Mouse (Mus musculus): ENCODE results near the gene Neurl4. TPM values are rescaled to one million over a fixed set of nuclear protein-coding genes. Genes with fewer than 3 reads are reported as not detected.

The Neurl4 gene
- polyA plus RNA-seq, 1 experiment from 2014 or later: 13.3 TPM

DNA sequence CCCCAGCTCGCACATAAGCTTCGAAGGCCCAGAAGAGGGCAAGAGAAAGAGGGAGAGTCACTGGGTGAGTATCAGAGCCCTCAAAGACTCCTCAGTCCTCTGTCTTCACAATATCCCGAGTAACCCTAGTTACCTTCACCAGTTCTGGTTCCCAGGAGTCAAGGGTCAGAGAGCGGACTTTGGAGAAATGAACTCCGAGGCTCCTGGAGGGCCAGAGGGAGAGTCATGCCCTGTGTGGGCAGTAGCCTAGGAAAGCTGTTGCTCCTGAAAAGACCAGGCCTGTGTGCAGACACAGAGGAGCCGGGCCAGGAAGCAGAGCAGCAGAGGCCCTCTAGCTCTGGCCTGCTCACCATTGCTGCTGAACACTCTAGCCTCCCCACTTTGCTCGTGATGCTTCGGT is 16.2 kb upstream of the Neurl4 start:
- H3K9ac ChIP-seq (ENCODE audit: low read length): no peak overlapping the region
- ATAC-seq (replicated peaks; ENCODE audit: low FRiP score, low TSS enrichment, low read depth) (no peak), DNase-seq (ENCODE audit: low spot score) (no peak)
- H3K36me3 ChIP-seq (ENCODE audit: control insufficient read depth, insufficient read depth, low read length): no peaks in the 10 kb centered on the region
- no peaks in the 10 kb centered on the region for H3K9me3 ChIP-seq (ENCODE audit: control insufficient read depth, low read length)
- no peak overlapping the region for H3K4me2 ChIP-seq (ENCODE audit: low read length)
- H3K27ac ChIP-seq (ENCODE audit: low read depth): no peak overlapping the region
- H3K4me3 ChIP-seq (ENCODE audit: low read depth, low read length): no peak overlapping the region
- no peaks in the 10 kb centered on the region for H3K27me3 ChIP-seq (replicated peaks; ENCODE audit: control insufficient read depth, insufficient read depth, low read length)
- H3K4me1 ChIP-seq (replicated peaks; ENCODE audit: control insufficient read depth, insufficient read depth, low read length): peaks cover 12% of the 10 kb centered on the region
- 72% methylated on average over 8 of the region's 8 CpGs for WGBS

GRCm38 (mm10) chr11:69886907-69887635 is 13.8 kb upstream of the Neurl4 start:
- Histone ChIP-seq H3K27me3 (replicated peaks; ENCODE audit: control insufficient read depth, insufficient read depth, low read length) (no peaks in the 10 kb centered on the region), H3K9me3 (ENCODE audit: control insufficient read depth, low read length) (no peaks in the 10 kb centered on the region), H3K9ac (ENCODE audit: low read length) (no peak overlapping the region), H3K4me2 (ENCODE audit: low read length) (no peak overlapping the region), H3K27ac (ENCODE audit: low read depth) (no peak overlapping the region), H3K4me3 (ENCODE audit: low read depth, low read length) (no peak overlapping the region), H3K4me1 (replicated peaks; ENCODE audit: control insufficient read depth, insufficient read depth, low read length) (no peaks in the 10 kb centered on the region), H3K36me3 (ENCODE audit: control insufficient read depth, insufficient read depth, low read length) (no peaks in the 10 kb centered on the region)
- WGBS: 64% methylated on average over 8 of the region's 8 CpGs
- DNase-seq (ENCODE audit: low spot score) (no peak), ATAC-seq (replicated peaks; ENCODE audit: low FRiP score, low TSS enrichment, low read depth) (no peak)

DNA sequence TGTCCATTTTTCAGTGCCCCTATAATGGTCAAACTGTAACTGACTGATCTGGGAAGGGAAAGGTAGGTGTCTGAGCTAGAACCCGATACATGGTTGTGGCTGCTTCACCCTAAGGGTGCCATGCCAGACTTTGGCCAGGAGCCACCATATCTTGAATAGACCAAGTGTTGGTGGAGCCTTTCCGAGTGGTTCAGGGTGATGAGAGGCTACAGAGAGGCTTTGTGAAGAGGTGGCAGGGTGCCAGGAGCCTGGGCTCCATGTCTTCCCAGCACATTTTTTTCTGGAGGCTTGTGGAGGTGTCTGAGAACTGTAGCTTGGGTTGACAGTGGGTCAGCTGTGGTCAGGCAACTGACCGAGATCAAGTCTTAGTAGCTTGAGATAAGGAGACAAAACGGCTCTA is 9.4 kb upstream of the Neurl4 start:
- Histone ChIP-seq H3K9ac (ENCODE audit: low read length) (no peak overlapping the region), H3K27me3 (replicated peaks; ENCODE audit: control insufficient read depth, insufficient read depth, low read length) (no peaks in the 10 kb centered on the region), H3K4me2 (ENCODE audit: low read length) (no peak overlapping the region), H3K9me3 (ENCODE audit: control insufficient read depth, low read length) (no peaks in the 10 kb centered on the region), H3K4me1 (replicated peaks; ENCODE audit: control insufficient read depth, insufficient read depth, low read length) (no peaks in the 10 kb centered on the region), H3K4me3 (ENCODE audit: low read depth, low read length) (no peak overlapping the region), H3K36me3 (ENCODE audit: control insufficient read depth, insufficient read depth, low read length) (no peaks in the 10 kb centered on the region), H3K27ac (ENCODE audit: low read depth) (no peak overlapping the region)
- 72% methylated on average over 4 of the region's 4 CpGs for WGBS
- DNase-seq (ENCODE audit: low spot score) (no peak), ATAC-seq (replicated peaks; ENCODE audit: low FRiP score, low TSS enrichment, low read depth) (no peak)

DNA sequence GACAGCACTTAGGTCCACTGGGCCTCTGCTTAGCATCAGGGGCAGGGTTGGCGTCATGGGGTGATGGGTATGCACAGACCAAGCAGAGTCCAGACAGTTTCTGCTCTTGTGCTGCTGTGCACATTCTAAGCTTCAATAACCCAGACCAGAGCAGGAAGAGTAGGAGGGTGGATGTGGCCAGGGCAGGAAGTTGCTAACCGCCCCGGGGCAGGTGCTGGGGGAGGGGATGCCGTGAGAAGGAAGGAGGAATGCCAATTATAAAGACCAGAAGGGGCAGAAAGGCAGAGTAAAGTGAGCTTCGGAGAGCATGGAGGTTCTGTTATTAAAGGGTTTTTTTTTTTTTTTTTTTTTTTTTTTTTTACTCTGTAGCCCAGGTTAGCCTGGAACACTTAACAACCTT is 6.2 kb upstream of the Neurl4 start:
- Histone ChIP-seq H3K9ac (ENCODE audit: low read length) (no peak overlapping the region), H3K9me3 (ENCODE audit: control insufficient read depth, low read length) (no peaks in the 10 kb centered on the region), H3K36me3 (ENCODE audit: control insufficient read depth, insufficient read depth, low read length) (no peaks in the 10 kb centered on the region), H3K4me1 (replicated peaks; ENCODE audit: control insufficient read depth, insufficient read depth, low read length) (peaks cover 8% of the 10 kb centered on the region), H3K4me2 (ENCODE audit: low read length) (no peak overlapping the region), H3K27ac (ENCODE audit: low read depth) (no peak overlapping the region), H3K4me3 (ENCODE audit: low read depth, low read length) (no peak overlapping the region), H3K27me3 (replicated peaks; ENCODE audit: control insufficient read depth, insufficient read depth, low read length) (no peaks in the 10 kb centered on the region)
- no peak for DNase-seq (ENCODE audit: low spot score)
- ATAC-seq (replicated peaks; ENCODE audit: low FRiP score, low TSS enrichment, low read depth): no peak
- WGBS: 81% methylated on average over 5 of the region's 5 CpGs

GRCm38 (mm10) chr11:69895291-69895690 is 5.6 kb upstream of the Neurl4 start, which contains the start of gene Acap1:
Acap1 (minus strand) TSS chr11:69895539.
- 74% methylated on average over 4 of the region's 4 CpGs for WGBS
- Histone ChIP-seq H3K27ac (ENCODE audit: low read depth) (no peak within 1 kb of the TSS), H3K9me3 (ENCODE audit: control insufficient read depth, low read length) (no peaks in the 10 kb centered on the region), H3K27me3 (replicated peaks; ENCODE audit: control insufficient read depth, insufficient read depth, low read length) (no peaks in the 10 kb centered on the region), H3K4me3 (ENCODE audit: low read depth, low read length) (no peak within 1 kb of the TSS), H3K9ac (ENCODE audit: low read length) (no peak within 1 kb of the TSS), H3K36me3 (ENCODE audit: control insufficient read depth, insufficient read depth, low read length) (no peaks in the 10 kb centered on the region), H3K4me1 (replicated peaks; ENCODE audit: control insufficient read depth, insufficient read depth, low read length) (peaks cover 11% of the 10 kb centered on the region), H3K4me2 (ENCODE audit: low read length) (no peak within 1 kb of the TSS)
- no peak for DNase-seq (ENCODE audit: low spot score)
- ATAC-seq (replicated peaks; ENCODE audit: low FRiP score, low TSS enrichment, low read depth): no peak

DNA sequence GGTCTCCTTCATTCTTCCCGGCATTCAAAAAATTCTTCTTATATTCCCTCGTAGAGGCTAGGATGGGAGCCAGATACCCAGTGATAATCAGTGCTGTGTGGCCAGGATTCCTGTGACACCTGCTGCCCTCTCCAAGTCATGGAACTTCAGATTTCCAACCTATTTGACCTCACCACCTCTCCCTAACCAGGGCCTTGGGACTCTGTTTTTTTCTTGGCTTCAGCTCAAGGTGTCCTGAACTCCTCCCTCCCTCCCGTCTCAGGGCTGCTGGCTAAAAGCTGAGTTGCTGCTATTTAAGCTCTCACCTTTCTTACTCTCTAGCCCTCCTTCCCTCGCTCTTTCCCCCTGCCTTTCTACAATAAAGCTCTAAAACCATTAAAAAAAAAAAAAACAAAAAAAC is 1.0 kb upstream of the Neurl4 start:
- H3K36me3 ChIP-seq (ENCODE audit: control insufficient read depth, insufficient read depth, low read length): peaks cover 18% of the 10 kb centered on the region
- 19% methylated on average over 4 of the region's 4 CpGs for WGBS
- ATAC-seq (replicated peaks; ENCODE audit: low FRiP score, low TSS enrichment, low read depth) (no peak), DNase-seq (ENCODE audit: low spot score) (no peak)
- H3K9ac ChIP-seq (ENCODE audit: low read length): peak overlapping the region; percentile 92
- H3K9me3 ChIP-seq (ENCODE audit: control insufficient read depth, low read length): no peaks in the 10 kb centered on the region
- peaks cover 23% of the 10 kb centered on the region for H3K4me1 ChIP-seq (replicated peaks; ENCODE audit: control insufficient read depth, insufficient read depth, low read length)
- H3K27me3 ChIP-seq (replicated peaks; ENCODE audit: control insufficient read depth, insufficient read depth, low read length): no peaks in the 10 kb centered on the region
- 0 out of 2 replicates have a peak overlapping the region, but pooled peaks have one; percentile 98 for H3K27ac ChIP-seq (ENCODE audit: low read depth)
- H3K4me3 ChIP-seq (ENCODE audit: low read depth, low read length): peak overlapping the region; percentile 70
- peak overlapping the region; percentile 76 for H3K4me2 ChIP-seq (ENCODE audit: low read length)

- peak; percentile 85 for ATAC-seq (replicated peaks; ENCODE audit: low FRiP score, low TSS enrichment, low read depth)
- Histone ChIP-seq H3K27me3 (replicated peaks; ENCODE audit: control insufficient read depth, insufficient read depth, low read length) (no peaks in the 10 kb centered on the region), H3K4me3 (ENCODE audit: low read depth, low read length) (peak overlapping the region; percentile 70), H3K4me1 (replicated peaks; ENCODE audit: control insufficient read depth, insufficient read depth, low read length) (peaks cover 23% of the 10 kb centered on the region), H3K9ac (ENCODE audit: low read length) (peak overlapping the region; percentile 92), H3K27ac (ENCODE audit: low read depth) (peak overlapping the region; percentile 98), H3K4me2 (ENCODE audit: low read length) (peak overlapping the region; percentile 76), H3K9me3 (ENCODE audit: control insufficient read depth, low read length) (no peaks in the 10 kb centered on the region), H3K36me3 (ENCODE audit: control insufficient read depth, insufficient read depth, low read length) (peaks cover 34% of the 10 kb centered on the region)
- DNase-seq (ENCODE audit: low spot score): no peak
- under 1% methylated on average over 42 of the region's 42 CpGs for WGBS
Measured at GRCm38 (mm10) chr11:69901406-69901846, 554 bp downstream of the Neurl4 start.

- DNase-seq (ENCODE audit: low spot score) (no peak), ATAC-seq (replicated peaks; ENCODE audit: low FRiP score, low TSS enrichment, low read depth) (peak; percentile 2; the same call in 1 of the 2 replicates)
- H3K9me3 ChIP-seq (ENCODE audit: control insufficient read depth, low read length): no peaks in the 10 kb centered on the region
- peak overlapping the region; percentile 98 for H3K27ac ChIP-seq (ENCODE audit: low read depth)
- peak overlapping the region; percentile 76 for H3K4me2 ChIP-seq (ENCODE audit: low read length)
- under 1% methylated on average over 39 of the region's 39 CpGs for WGBS
- peaks cover 39% of the 10 kb centered on the region for H3K36me3 ChIP-seq (ENCODE audit: control insufficient read depth, insufficient read depth, low read length)
- peaks cover 23% of the 10 kb centered on the region for H3K4me1 ChIP-seq (replicated peaks; ENCODE audit: control insufficient read depth, insufficient read depth, low read length)
- peak overlapping the region; percentile 70 for H3K4me3 ChIP-seq (ENCODE audit: low read depth, low read length)
- no peaks in the 10 kb centered on the region for H3K27me3 ChIP-seq (replicated peaks; ENCODE audit: control insufficient read depth, insufficient read depth, low read length)
- peak overlapping the region; percentile 92 for H3K9ac ChIP-seq (ENCODE audit: low read length)
Measured at GRCm38 (mm10) chr11:69901993-69902392, 1.1 kb downstream of the Neurl4 start.

GRCm38 (mm10) chr11:69902972-69903371 is 2.1 kb downstream of the Neurl4 start:
- 85% methylated on average over 13 of the region's 13 CpGs for WGBS
- Histone ChIP-seq H3K4me1 (replicated peaks; ENCODE audit: control insufficient read depth, insufficient read depth, low read length) (peaks cover 23% of the 10 kb centered on the region), H3K4me2 (ENCODE audit: low read length) (peak overlapping the region; percentile 76), H3K9me3 (ENCODE audit: control insufficient read depth, low read length) (no peaks in the 10 kb centered on the region), H3K9ac (ENCODE audit: low read length) (peak overlapping the region; percentile 92; the same call in 1 of the 2 replicates), H3K36me3 (ENCODE audit: control insufficient read depth, insufficient read depth, low read length) (peaks cover 49% of the 10 kb centered on the region), H3K4me3 (ENCODE audit: low read depth, low read length) (peak overlapping the region; percentile 70), H3K27ac (ENCODE audit: low read depth) (no peak overlapping the region), H3K27me3 (replicated peaks; ENCODE audit: control insufficient read depth, insufficient read depth, low read length) (no peaks in the 10 kb centered on the region)
- DNase-seq (ENCODE audit: low spot score) (no peak), ATAC-seq (replicated peaks; ENCODE audit: low FRiP score, low TSS enrichment, low read depth) (no peak)

Measured in intestine, embryonic 14.5 days (tissue).